Comparison of ENCODE assay signal across 8 mouse cellular contexts in the genomic region with DNA sequence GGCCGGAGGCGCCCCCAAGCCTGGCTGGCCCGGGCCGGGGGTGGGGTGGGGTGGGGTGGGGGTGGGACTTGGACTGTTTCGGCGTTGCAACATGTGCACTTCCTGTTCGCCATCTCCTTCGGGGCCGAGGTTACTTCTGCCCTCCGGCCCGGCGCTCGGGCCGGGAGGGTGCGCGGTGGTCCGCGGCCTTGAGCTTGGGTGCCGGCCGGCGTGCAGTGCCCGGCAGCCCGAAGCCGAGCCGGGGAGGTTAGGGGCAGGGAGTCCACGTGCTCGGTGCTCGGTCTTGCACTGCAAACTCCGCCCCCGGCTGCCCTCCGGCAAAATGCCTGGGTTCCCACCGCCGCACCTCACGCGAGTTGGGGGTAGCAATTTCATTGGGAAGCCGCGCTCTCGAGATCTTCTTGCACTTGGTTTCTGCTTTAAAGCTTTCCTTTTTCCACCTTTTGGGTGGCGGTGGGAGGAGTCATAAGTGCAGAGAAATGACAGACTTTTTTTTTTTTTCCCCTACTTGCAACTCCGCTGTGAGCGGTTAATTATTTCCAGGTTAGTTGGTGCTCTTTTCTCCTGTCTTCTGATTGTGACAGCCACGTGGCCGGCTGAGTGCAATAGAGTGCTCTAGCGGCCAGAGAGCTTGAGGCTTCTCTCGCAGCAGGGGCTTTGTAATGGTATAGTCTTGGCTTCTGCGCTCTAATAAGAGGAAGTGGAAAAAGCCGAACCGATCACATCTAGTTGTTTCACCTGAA. TPM values are rescaled to one million over a fixed set of nuclear protein-coding genes. Genes with fewer than 3 reads are reported as not detected.
A peak's percentile ranks its signal among the peaks of the same experiment; 100 is the strongest.
DNase-seq lines count a peak whose midpoint lies in the region; ATAC-seq lines count a peak whose summit lies in the region.

No protein-coding gene starts in this region.

- peak overlapping the region; percentile 82 for H3K4me2 ChIP-seq in limb, embryonic 13.5 days (replicated peaks)
- H3K4me2 ChIP-seq in midbrain, embryonic 15.5 days = peak overlapping the region; percentile 95

- no peaks in the 10 kb centered on the region for H3K9me3 ChIP-seq in embryonic facial prominence, embryonic 10.5 days
- H3K9me3 ChIP-seq in limb, embryonic 13.5 days = no peaks in the 10 kb centered on the region
- no peaks in the 10 kb centered on the region for H3K9me3 ChIP-seq in midbrain, embryonic 15.5 days

- peak; percentile 66 for ATAC-seq in limb, embryonic 13.5 days (ENCODE audit: low FRiP score, low read depth)
- ATAC-seq in midbrain, embryonic 15.5 days (replicated peaks) = peak; percentile 69

- H3K27me3 ChIP-seq in embryonic facial prominence, embryonic 10.5 days (replicated peaks; ENCODE audit: low read depth, poor library complexity, severe bottlenecking) = no peaks in the 10 kb centered on the region
- no peaks in the 10 kb centered on the region for H3K27me3 ChIP-seq in limb, embryonic 13.5 days
- no peaks in the 10 kb centered on the region for H3K27me3 ChIP-seq in midbrain, embryonic 15.5 days (replicated peaks)

- peak; percentile 28 to 73 for DNase-seq in urinary bladder, adult 18-20 months (ENCODE audit: low spot score in 2 of 2)
- DNase-seq in urinary bladder, postnatal 10 days (ENCODE audit: low spot score) = no peak
- DNase-seq in embryonic facial prominence, embryonic 10.5 days (ENCODE audit: low spot score) = peak; percentile 90
- peak; percentile 60 to 78 for DNase-seq in heart, adult 18-20 months
- DNase-seq in kidney, adult 18-20 months = peak; percentile 88
- DNase-seq in spleen, postnatal 14 days (ENCODE audit: low spot score in 2 of 2) = peak; percentile 25 to 41

- H3K4me1 ChIP-seq in embryonic facial prominence, embryonic 10.5 days = peaks cover 8% of the 10 kb centered on the region; the same call in 1 of the 2 replicates
- H3K4me1 ChIP-seq in limb, embryonic 13.5 days = peaks cover 4% of the 10 kb centered on the region; the same call in 1 of the 2 replicates
- H3K4me1 ChIP-seq in midbrain, embryonic 15.5 days = peaks cover 7% of the 10 kb centered on the region; the same call in 1 of the 2 replicates

- H3K9ac ChIP-seq in limb, embryonic 13.5 days = peak overlapping the region; percentile 90
- peak overlapping the region; percentile 81 for H3K9ac ChIP-seq in midbrain, embryonic 15.5 days

- H3K27ac ChIP-seq in embryonic facial prominence, embryonic 10.5 days (replicated peaks) = peak overlapping the region; percentile 95
- H3K27ac ChIP-seq in limb, embryonic 13.5 days = peak overlapping the region; percentile 86
- H3K27ac ChIP-seq in midbrain, embryonic 15.5 days = peak overlapping the region; percentile 87

- under 1% methylated on average over 48 of the region's 48 CpGs for WGBS in embryonic facial prominence, embryonic 10.5 days
- under 1% methylated on average over 47 of the region's 48 CpGs for WGBS in limb, embryonic 13.5 days
- WGBS in midbrain, embryonic 15.5 days = under 1% methylated on average over 48 of the region's 48 CpGs

- peak overlapping the region; percentile 91 for H3K4me3 ChIP-seq in embryonic facial prominence, embryonic 10.5 days
- peak overlapping the region; percentile 93 for H3K4me3 ChIP-seq in limb, embryonic 13.5 days
- peak overlapping the region; percentile 99 for H3K4me3 ChIP-seq in midbrain, embryonic 15.5 days

- H3K36me3 ChIP-seq in embryonic facial prominence, embryonic 10.5 days (replicated peaks) = no peaks in the 10 kb centered on the region
- H3K36me3 ChIP-seq in limb, embryonic 13.5 days = no peaks in the 10 kb centered on the region
- no peaks in the 10 kb centered on the region for H3K36me3 ChIP-seq in midbrain, embryonic 15.5 days (replicated peaks)

RNA-seq across cellular contexts. Expression of gene Foxn2, which starts 1.1 kb away (rescaled TPM):
- polyA plus RNA-seq in embryonic facial prominence, embryonic 10.5 days (2016; fragmentation: Nextera tagmentation; extraction: Ambion mirVana) = 16.6 and 17.3 TPM in 2 replicates
- total RNA-seq in heart, adult 18-20 months (2021) = 1 to 10 TPM; 7.4 to 7.9 TPM
- polyA plus RNA-seq in limb, embryonic 13.5 days (2015; fragmentation: Nextera tagmentation; extraction: Ambion mirVana) = 14.1 and 14.2 TPM in 2 replicates
- polyA plus RNA-seq in midbrain, embryonic 15.5 days (2015; fragmentation: Nextera tagmentation; extraction: Ambion mirVana) = 8.0 and 8.1 TPM in 2 replicates
